Mouse (Mus musculus): Measurements from ENCODE around the gene Anxa7. TPM values are rescaled to one million over a fixed set of nuclear protein-coding genes. Genes with fewer than 3 reads are reported as not detected.
A peak's percentile ranks its signal among the peaks of the same experiment; 100 is the strongest.

The Anxa7 gene
- total RNA-seq (2012; rRNA removed) (60.2 and 63.3 TPM in 2 replicates), total RNA-seq (2014; rRNA removed) (89.2 and 91.9 TPM in 2 replicates), polyA plus RNA-seq (2012; ENCODE audit: insufficient read length, low read depth) (83.8 and 99.3 TPM in 2 replicates)

DNA sequence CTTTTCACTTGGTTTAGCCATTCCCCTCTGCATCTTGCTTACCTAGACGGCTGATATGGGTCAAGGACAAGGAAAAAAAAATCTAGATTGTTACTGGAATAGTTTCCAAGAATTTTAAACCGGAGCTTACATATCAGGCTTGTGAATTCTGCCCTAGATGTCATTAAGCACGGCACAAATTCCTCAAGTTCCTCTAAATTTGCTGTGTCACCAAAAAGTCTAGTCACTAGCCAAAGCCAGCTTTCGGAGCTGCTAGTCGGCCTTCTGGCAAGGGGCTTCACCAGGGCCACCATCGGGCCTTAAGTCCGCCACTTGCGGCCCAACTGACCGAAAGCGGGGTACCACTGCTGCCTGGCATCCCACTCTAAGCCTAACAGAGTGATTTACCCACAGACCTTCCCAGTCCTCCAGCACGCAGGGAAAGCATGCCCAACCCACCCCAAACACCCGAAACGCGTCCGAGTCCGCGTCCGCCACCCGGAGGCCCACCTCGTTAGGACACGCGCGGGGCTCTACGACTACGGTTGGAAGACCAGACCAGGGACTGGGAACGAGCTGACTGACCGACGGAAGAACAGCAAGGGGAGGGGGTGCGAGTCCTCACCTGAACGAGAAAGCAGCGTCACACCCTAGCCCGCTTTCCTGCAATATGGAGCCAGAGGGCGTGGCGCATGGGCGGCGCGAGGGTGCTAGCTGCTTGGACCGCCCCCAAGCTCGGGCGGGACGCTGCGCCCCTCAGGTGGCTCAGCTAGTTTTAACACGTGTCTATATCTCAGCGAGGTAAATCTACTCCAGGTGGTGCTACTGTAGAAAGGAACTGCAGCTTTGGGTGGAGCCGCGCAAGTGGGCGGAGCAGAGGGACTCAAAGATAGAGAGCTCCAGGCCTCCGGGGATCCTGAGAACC lies at the start of gene Anxa7:
Anxa7 (minus strand) TSS at position 843 of the 904 bp plus-strand sequence.
- dilution Hi-C loops (cut with MboI; ENCODE audit: extremely low pct_ligation_motif_present, extremely low pct_unique_long_range_greater_than_20kb, low sequenced_read_pairs): no loop called here
- Histone ChIP-seq H3K36me3 (replicated peaks in 1 of 2; ENCODE audit: control insufficient read depth in 1 of 2, insufficient read depth in 1 of 2, low read length in 1 of 2) (peaks cover 13 to 41% of the 10 kb centered on the region in 2 experiments), H3K27ac (ENCODE audit: insufficient read depth, low read depth) (peak within 1 kb of the TSS; percentile 54), H3K27me3 (replicated peaks) (no peaks in the 10 kb centered on the region), H3K9me3 (replicated peaks; ENCODE audit: low read length) (no peaks in the 10 kb centered on the region), H3K79me2 (replicated peaks; ENCODE audit: control insufficient read depth, extremely low read depth, insufficient read depth, poor library complexity, severe bottlenecking) (peaks cover 34% of the 10 kb centered on the region), H3K4me2 (ENCODE audit: insufficient read depth, low read depth, poor library complexity, severe bottlenecking) (peak within 1 kb of the TSS; percentile 79), H3K4me3 (replicated peaks in 1 of 3; ENCODE audit: low read depth in 2 of 3, low read length in 2 of 3, poor library complexity in 1 of 3) (peak within 1 kb of the TSS; percentile 81 to 97 (median 87)), H3K9ac (ENCODE audit: insufficient read depth, low read depth) (peak within 1 kb of the TSS; percentile 70), H3K4me1 (ENCODE audit: control insufficient read depth in 1 of 2, insufficient read depth in 2 of 2) (peaks cover 6 to 43% of the 10 kb centered on the region in 2 experiments; a peak in 3 of 4 replicates)
- in situ Hi-C loops (cut with MboI; ENCODE audit: low pct_ligation_motif_present, low pct_unique_long_range_greater_than_20kb, low sequenced_read_pairs): no loop called here
- peak; percentile 85 for DNase-seq (ENCODE audit: extremely low read depth)
- TF ChIP-seq NRF1 (IDR thresholded peaks at IDR 0.05; ENCODE audit: low read depth, low read length): peak; percentile 70
- peak; percentile 94 for TF ChIP-seq MXI1 (IDR thresholded peaks at IDR 0.05; ENCODE audit: low read depth, low read length)
- peak; percentile 75 for TF ChIP-seq POLR2A (IDR thresholded peaks at IDR 0.05; ENCODE audit: low read depth, low read length)
- no peak for TF ChIP-seq RAD21 (IDR thresholded peaks at IDR 0.05; ENCODE audit: low read depth, low read length)
- TF ChIP-seq BHLHE40 (IDR thresholded peaks at IDR 0.05; ENCODE audit: low read depth, low read length): peak; percentile 69
- no peak; the same call in 1 of the 2 replicates for TF ChIP-seq HCFC1 (IDR thresholded peaks at IDR 0.05; ENCODE audit: low read depth, low read length)
- TF ChIP-seq EP300 (IDR thresholded peaks at IDR 0.05; ENCODE audit: low read length): no peak; the same call in 1 of the 2 replicates
- TF ChIP-seq E2F4 (IDR thresholded peaks at IDR 0.05; ENCODE audit: insufficient replicate concordance, low read depth, low read length): no peak
- TF ChIP-seq CHD1 (IDR thresholded peaks at IDR 0.05; ENCODE audit: low read depth, low read length): no peak
- peak; percentile 52 for TF ChIP-seq NELFE (IDR thresholded peaks at IDR 0.05; ENCODE audit: low read depth, low read length)
- peak; percentile 29; the same call in 1 of the 2 replicates for TF ChIP-seq TBP (conservative IDR thresholded peaks at IDR 0.05; ENCODE audit: low read depth, low read length)
- TF ChIP-seq USF1 (IDR thresholded peaks at IDR 0.05; ENCODE audit: low read depth, low read length): peak; percentile 14; the same call in 1 of the 2 replicates
- TF ChIP-seq MYC (IDR thresholded peaks at IDR 0.05; ENCODE audit: low read depth, low read length): peak; percentile 85; the same call in 1 of the 2 replicates
- peak; percentile 79 for TF ChIP-seq MAFK (IDR thresholded peaks at IDR 0.05; ENCODE audit: insufficient replicate concordance, low read length)
- TF ChIP-seq MEF2A (IDR thresholded peaks at IDR 0.05; ENCODE audit: borderline replicate concordance, low read depth, low read length): 0 out of 2 replicates have a peak, but pooled peaks have one; percentile 33
- no peak for TF ChIP-seq ETS1 (conservative IDR thresholded peaks at IDR 0.05; ENCODE audit: low read depth, low read length)
- no peak for TF ChIP-seq ZKSCAN1 (IDR thresholded peaks at IDR 0.05; ENCODE audit: borderline replicate concordance, low read depth, low read length)
- peak; percentile 61; the same call in 1 of the 2 replicates for TF ChIP-seq POLR2AphosphoS2 (IDR thresholded peaks at IDR 0.05; ENCODE audit: low read depth, low read length)
- TF ChIP-seq TCF12 (IDR thresholded peaks at IDR 0.05; ENCODE audit: low read depth, low read length): peak; percentile 51
- TF ChIP-seq MAX (IDR thresholded peaks at IDR 0.05; ENCODE audit: low read length): peak; percentile 95
- TF ChIP-seq CTCF (conservative IDR thresholded peaks at IDR 0.05 in 1 of 2, IDR thresholded peaks at IDR 0.05 in 1 of 2; ENCODE audit: low read depth in 2 of 2, low read length in 2 of 2): peak in 1 of 2 experiments; percentile 14; a peak in 1 of 4 replicates

Measured in CH12.LX (cell line).